Mouse (Mus musculus): ENCODE measurements around the gene B230219D22Rik.

GRCm38 (mm10) chr13:55733628-55734502 is 40.9 kb downstream of the B230219D22Rik start:
- no peak for TF ChIP-seq MYOG (IDR thresholded peaks at IDR 0.05; ENCODE audit: control insufficient read depth, extremely low read depth, insufficient read length)
- no peak for TF ChIP-seq CTCF (IDR thresholded peaks at IDR 0.05; ENCODE audit: control insufficient read depth, insufficient read depth, insufficient read length)
- no peak for TF ChIP-seq CEBPB (IDR thresholded peaks at IDR 0.05; ENCODE audit: low read depth)
